Mouse (Mus musculus): ENCODE measurements around the gene Slc9a7. TPM values are rescaled to one million over a fixed set of nuclear protein-coding genes. Genes with fewer than 3 reads are reported as not detected.

Gene Slc9a7
- polyA plus RNA-seq (2012), result not detected in 2 replicates

GRCm38 (mm10) chrX:20291282-20292039 is at the start of gene Slc9a7:
Gene Slc9a7 (minus strand): TSS chrX:20291807.
- TF ChIP-seq GATA1 (IDR thresholded peaks at IDR 0.05; ENCODE audit: low read length), result no peak

GRCm38 (mm10) chrX:20335722-20336121 is 44.1 kb upstream of the Slc9a7 start:
- TF ChIP-seq GATA1 (IDR thresholded peaks at IDR 0.05; ENCODE audit: low read length), result no peak

GRCm38 (mm10) chrX:20332756-20333155 is 41.1 kb upstream of the Slc9a7 start:
- no peak for TF ChIP-seq GATA1 (IDR thresholded peaks at IDR 0.05; ENCODE audit: low read length)

GRCm38 (mm10) chrX:20307215-20307614 is 15.6 kb upstream of the Slc9a7 start:
- no peak for TF ChIP-seq GATA1 (IDR thresholded peaks at IDR 0.05; ENCODE audit: low read length)

- TF ChIP-seq GATA1 (IDR thresholded peaks at IDR 0.05; ENCODE audit: low read length), result no peak
Observed at GRCm38 (mm10) chrX:20305941-20306340, 14.3 kb upstream of the Slc9a7 start.

GRCm38 (mm10) chrX:20303280-20303679 is 11.7 kb upstream of the Slc9a7 start:
- TF ChIP-seq GATA1 (IDR thresholded peaks at IDR 0.05; ENCODE audit: low read length), result no peak

- TF ChIP-seq GATA1 (IDR thresholded peaks at IDR 0.05; ENCODE audit: low read length), result no peak
Observed at GRCm38 (mm10) chrX:20292040-20292417, 422 bp upstream of the Slc9a7 start.

- TF ChIP-seq GATA1 (IDR thresholded peaks at IDR 0.05; ENCODE audit: low read length), result no peak
Observed at GRCm38 (mm10) chrX:20290715-20291114, 892 bp downstream of the Slc9a7 start.

GRCm38 (mm10) chrX:20288674-20289073 is 2.9 kb downstream of the Slc9a7 start:
- TF ChIP-seq GATA1 (IDR thresholded peaks at IDR 0.05; ENCODE audit: low read length), result no peak

- TF ChIP-seq GATA1 (IDR thresholded peaks at IDR 0.05; ENCODE audit: low read length), result no peak
Observed at GRCm38 (mm10) chrX:20286254-20286653, 5.4 kb downstream of the Slc9a7 start.

- no peak for TF ChIP-seq GATA1 (IDR thresholded peaks at IDR 0.05; ENCODE audit: low read length)
Observed at GRCm38 (mm10) chrX:20279424-20279823, 12.2 kb downstream of the Slc9a7 start.

- no peak for TF ChIP-seq GATA1 (IDR thresholded peaks at IDR 0.05; ENCODE audit: low read length)
Observed at GRCm38 (mm10) chrX:20273854-20274253, 17.8 kb downstream of the Slc9a7 start.

- TF ChIP-seq GATA1 (IDR thresholded peaks at IDR 0.05; ENCODE audit: low read length), result no peak
Observed at GRCm38 (mm10) chrX:20271980-20272379, 19.6 kb downstream of the Slc9a7 start.

GRCm38 (mm10) chrX:20269980-20270379 is 21.6 kb downstream of the Slc9a7 start:
- no peak for TF ChIP-seq GATA1 (IDR thresholded peaks at IDR 0.05; ENCODE audit: low read length)

GRCm38 (mm10) chrX:20264370-20264769 is 27.2 kb downstream of the Slc9a7 start:
- no peak for TF ChIP-seq GATA1 (IDR thresholded peaks at IDR 0.05; ENCODE audit: low read length)

- no peak for TF ChIP-seq GATA1 (IDR thresholded peaks at IDR 0.05; ENCODE audit: low read length)
Observed at GRCm38 (mm10) chrX:20228102-20228501, 63.5 kb downstream of the Slc9a7 start.

- TF ChIP-seq GATA1 (IDR thresholded peaks at IDR 0.05; ENCODE audit: low read length), result no peak
Observed at GRCm38 (mm10) chrX:20221486-20221885, 70.1 kb downstream of the Slc9a7 start.

Data from G1E-ER4 (cell line).